Mouse (Mus musculus) kidney, embryonic 14.5 days (tissue): Measurements from ENCODE around the gene Slc44a3. TPM values are rescaled to one million over a fixed set of nuclear protein-coding genes. Genes with fewer than 3 reads are reported as not detected.

Experiments used
- ATAC-seq: fragments of 200-750 bp; cut with Nextera tagmentation; 2 replicates; pipeline ENCODE4 v1.8.0; 2017; ENCODE audit warnings: moderate number of reproducible peaks, mild to moderate bottlenecking, moderate TSS enrichment, moderate library complexity; ENCODE audit not compliant: low FRiP score, low TSS enrichment
- H3K27ac ChIP-seq: fragments of 300-500 bp; sonication (generic); 2 replicates; pipeline ENCODE4 v1.5.1; 2014; ENCODE audit warnings: low read depth, mild to moderate bottlenecking, low read length, moderate library complexity, mixed read lengths
- H3K27me3 ChIP-seq: fragments of 300-500 bp; sonication (generic); 2 replicates; pipeline ENCODE4 v1.6.1; 2014; ENCODE audit warnings: mild to moderate bottlenecking, low read length; ENCODE audit not compliant: control insufficient read depth, insufficient read depth
- H3K36me3 ChIP-seq: fragments of 300-500 bp; sonication (generic); 2 replicates; pipeline ENCODE4 v1.6.1; 2014; ENCODE audit warnings: low read length, mixed read lengths; ENCODE audit not compliant: control insufficient read depth, insufficient read depth
- H3K4me1 ChIP-seq: fragments of 300-500 bp; sonication (generic); 2 replicates; pipeline ENCODE4 v1.6.1; 2014; ENCODE audit warnings: low read length, mixed read lengths; ENCODE audit not compliant: control insufficient read depth, insufficient read depth
- H3K4me2 ChIP-seq: fragments of 300-500 bp; sonication (generic); replicated peaks from 2 replicates; pipeline ENCODE4 v1.6.1; 2014; ENCODE audit warnings: low read depth, mild to moderate bottlenecking, low read length
- H3K4me3 ChIP-seq: fragments of 300-500 bp; sonication (generic); 2 replicates; pipeline ENCODE4 v1.5.1; 2014; ENCODE audit warnings: mild to moderate bottlenecking, low read length
- H3K9ac ChIP-seq: fragments of 300-500 bp; sonication (generic); 2 replicates; pipeline ENCODE4 v1.6.1; 2014; ENCODE audit warnings: low read depth, mild to moderate bottlenecking, low read length, moderate library complexity
- H3K9me3 ChIP-seq: fragments of 300-500 bp; sonication (generic); 2 replicates; pipeline ENCODE4 v1.6.1; 2016; ENCODE audit warnings: low read length; ENCODE audit not compliant: control insufficient read depth
- WGBS: fragments of 180-500 bp; shearing (Covaris S2); extraction: QIAGEN DNeasy Blood & Tissue Kit; methylation state at CpG from one replicate; pipeline ENCODE4 v1.1.7; 2014; 5-methylcytosine and 5-hydroxymethylcytosine counted together
- polyA plus RNA-seq: library from polyadenylated mRNA; unstranded; fragments of >200 nt; fragmentation: Nextera tagmentation; extraction: Ambion mirVana; gene quantifications from 2 replicates; pipeline ENCODE4 v1.2.1, GENCODE M21; 2014

Slc44a3 gene
- polyA plus RNA-seq = 5.6 and 9.0 TPM in 2 replicates

GRCm38 (mm10) chr3:121532176-121532575 lies at the start of gene Slc44a3:
Slc44a3 (minus strand) TSS chr3:121532404.
- Histone ChIP-seq H3K9ac (peak within 1 kb of the TSS; percentile 50), H3K27me3 (no peaks in the 10 kb centered on the region), H3K27ac (peak within 1 kb of the TSS; percentile 38; the same call in 1 of the 2 replicates), H3K4me1 (peaks cover 31% of the 10 kb centered on the region), H3K4me2 (peak within 1 kb of the TSS; percentile 54), H3K4me3 (peak within 1 kb of the TSS; percentile 30), H3K36me3 (no peaks in the 10 kb centered on the region), H3K9me3 (no peaks in the 10 kb centered on the region)
- 3% methylated on average over 24 of the region's 24 CpGs for WGBS
- peak; percentile 79 for ATAC-seq

GRCm38 (mm10) chr3:121579880-121580549 lies 47.8 kb upstream of the Slc44a3 start:
- H3K36me3 ChIP-seq = no peaks in the 10 kb centered on the region
- H3K4me3 ChIP-seq = no peak overlapping the region
- no peak overlapping the region for H3K4me2 ChIP-seq
- H3K27ac ChIP-seq = no peak overlapping the region
- no peak for ATAC-seq
- no peaks in the 10 kb centered on the region for H3K9me3 ChIP-seq
- H3K4me1 ChIP-seq = peaks cover 20% of the 10 kb centered on the region; the same call in 1 of the 2 replicates
- WGBS = 85% methylated on average over 6 of the region's 6 CpGs
- no peak overlapping the region for H3K9ac ChIP-seq
- H3K27me3 ChIP-seq = no peaks in the 10 kb centered on the region

- ATAC-seq = no peak
- WGBS = 78% methylated on average over 5 of the region's 5 CpGs
- H3K4me1 ChIP-seq = peaks cover 18% of the 10 kb centered on the region; the same call in 1 of the 2 replicates
- H3K27me3 ChIP-seq = no peaks in the 10 kb centered on the region
- H3K4me3 ChIP-seq = no peak overlapping the region
- no peaks in the 10 kb centered on the region for H3K36me3 ChIP-seq
- H3K4me2 ChIP-seq = no peak overlapping the region
- no peak overlapping the region for H3K9ac ChIP-seq
- no peak overlapping the region for H3K27ac ChIP-seq
- no peaks in the 10 kb centered on the region for H3K9me3 ChIP-seq
Measured at GRCm38 (mm10) chr3:121579402-121579801, 47.2 kb upstream of the Slc44a3 start.

- Histone ChIP-seq H3K36me3 (no peaks in the 10 kb centered on the region), H3K27me3 (no peaks in the 10 kb centered on the region), H3K9ac (no peak overlapping the region), H3K27ac (no peak overlapping the region), H3K4me2 (no peak overlapping the region), H3K4me3 (no peak overlapping the region), H3K4me1 (peaks cover 16% of the 10 kb centered on the region; the same call in 1 of the 2 replicates), H3K9me3 (no peaks in the 10 kb centered on the region)
- WGBS = 84% methylated on average over 2 of the region's 5 CpGs
- ATAC-seq = no peak
Measured at GRCm38 (mm10) chr3:121578706-121579105, 46.5 kb upstream of the Slc44a3 start.

- Histone ChIP-seq H3K9me3 (no peaks in the 10 kb centered on the region), H3K4me2 (no peak overlapping the region), H3K27ac (peak overlapping the region; percentile 63), H3K4me1 (peaks cover 19% of the 10 kb centered on the region; the same call in 1 of the 2 replicates), H3K9ac (no peak overlapping the region), H3K27me3 (no peaks in the 10 kb centered on the region), H3K4me3 (no peak overlapping the region), H3K36me3 (no peaks in the 10 kb centered on the region)
- 49% methylated on average over 5 of the region's 5 CpGs for WGBS
- ATAC-seq = no peak
Measured at GRCm38 (mm10) chr3:121577641-121578040, 45.4 kb upstream of the Slc44a3 start.

- peak; percentile 88 for ATAC-seq
- Histone ChIP-seq H3K27me3 (no peaks in the 10 kb centered on the region), H3K9me3 (no peaks in the 10 kb centered on the region), H3K36me3 (no peaks in the 10 kb centered on the region), H3K9ac (no peak overlapping the region), H3K27ac (peak overlapping the region; percentile 63), H3K4me2 (no peak overlapping the region), H3K4me1 (peaks cover 19% of the 10 kb centered on the region; the same call in 1 of the 2 replicates), H3K4me3 (no peak overlapping the region)
- 21% methylated on average over 10 of the region's 10 CpGs for WGBS
Measured at GRCm38 (mm10) chr3:121577032-121577591, 44.9 kb upstream of the Slc44a3 start.

GRCm38 (mm10) chr3:121576367-121576766 lies 44.2 kb upstream of the Slc44a3 start:
- H3K4me3 ChIP-seq = no peak overlapping the region
- no peak for ATAC-seq
- no peaks in the 10 kb centered on the region for H3K9me3 ChIP-seq
- 73% methylated on average over 6 of the region's 6 CpGs for WGBS
- H3K4me2 ChIP-seq = no peak overlapping the region
- no peaks in the 10 kb centered on the region for H3K27me3 ChIP-seq
- no peak overlapping the region for H3K9ac ChIP-seq
- H3K36me3 ChIP-seq = no peaks in the 10 kb centered on the region
- no peak overlapping the region for H3K27ac ChIP-seq
- peaks cover 19% of the 10 kb centered on the region; the same call in 1 of the 2 replicates for H3K4me1 ChIP-seq

- Histone ChIP-seq H3K9ac (no peak overlapping the region), H3K4me3 (no peak overlapping the region), H3K9me3 (no peaks in the 10 kb centered on the region), H3K4me1 (peaks cover 19% of the 10 kb centered on the region; the same call in 1 of the 2 replicates), H3K27ac (no peak overlapping the region), H3K36me3 (no peaks in the 10 kb centered on the region), H3K27me3 (no peaks in the 10 kb centered on the region), H3K4me2 (no peak overlapping the region)
- no peak for ATAC-seq
- 77% methylated on average over 4 of the region's 4 CpGs for WGBS
Measured at GRCm38 (mm10) chr3:121574386-121574785, 42.2 kb upstream of the Slc44a3 start.

- no peak for ATAC-seq
- 66% methylated on average over 7 of the region's 7 CpGs for WGBS
- Histone ChIP-seq H3K9ac (no peak overlapping the region), H3K4me2 (no peak overlapping the region), H3K36me3 (no peaks in the 10 kb centered on the region), H3K27me3 (no peaks in the 10 kb centered on the region), H3K4me3 (no peak overlapping the region), H3K27ac (no peak overlapping the region), H3K4me1 (peaks cover 19% of the 10 kb centered on the region; the same call in 1 of the 2 replicates), H3K9me3 (no peaks in the 10 kb centered on the region)
Measured at GRCm38 (mm10) chr3:121573858-121574257, 41.7 kb upstream of the Slc44a3 start.
